Mouse (Mus musculus): ENCODE data around the gene Ints7. TPM values are rescaled to one million over a fixed set of nuclear protein-coding genes. Genes with fewer than 3 reads are reported as not detected.

Gene Ints7
- polyA plus RNA-seq, 1 experiment: 9.8 TPM

GRCm38 (mm10) chr1:191541014-191541413 lies 34.4 kb upstream of the Ints7 start:
- 88% methylated on average over 9 of the region's 9 CpGs for WGBS
- Histone ChIP-seq H3K4me1 (ENCODE audit: control insufficient read depth, insufficient read depth, insufficient read length, low read length) (no peaks in the 10 kb centered on the region), H3K27me3 (ENCODE audit: control insufficient read depth, insufficient read depth, low read length) (no peaks in the 10 kb centered on the region), H3K36me3 (ENCODE audit: control insufficient read depth, insufficient read depth, low read length) (peaks cover 9% of the 10 kb centered on the region), H3K27ac (ENCODE audit: insufficient read depth, low read depth, low read length) (no peak overlapping the region), H3K4me3 (ENCODE audit: low read depth, low read length) (no peak overlapping the region)
- no peak for TF ChIP-seq POLR2A (IDR thresholded peaks at IDR 0.05; ENCODE audit: low read depth, low read length)
- no peak for TF ChIP-seq CTCF (IDR thresholded peaks at IDR 0.05; ENCODE audit: extremely low read depth, insufficient read length, insufficient replicate concordance, low read depth, low read length)

DNA sequence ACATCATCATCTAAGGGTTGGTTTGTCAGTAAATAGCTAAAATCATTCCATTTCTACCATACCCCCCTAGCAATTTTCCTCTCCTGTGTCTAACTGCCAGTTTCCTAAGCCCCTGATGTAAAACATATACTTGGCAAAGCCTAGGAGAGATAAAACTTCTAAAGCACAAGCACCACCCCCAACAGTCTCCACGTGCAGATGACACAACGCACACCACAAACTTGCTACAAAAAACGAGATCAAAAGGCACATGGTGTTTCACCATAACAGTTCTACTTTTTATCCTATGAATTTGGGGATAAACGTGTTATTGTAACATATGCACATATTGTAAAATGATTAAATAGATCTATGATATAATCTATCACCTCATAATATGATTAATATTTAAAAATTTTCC lies 33.8 kb upstream of the Ints7 start:
- Histone ChIP-seq H3K4me1 (ENCODE audit: control insufficient read depth, insufficient read depth, insufficient read length, low read length) (no peaks in the 10 kb centered on the region), H3K4me3 (ENCODE audit: low read depth, low read length) (no peak overlapping the region), H3K27me3 (ENCODE audit: control insufficient read depth, insufficient read depth, low read length) (no peaks in the 10 kb centered on the region), H3K36me3 (ENCODE audit: control insufficient read depth, insufficient read depth, low read length) (peaks cover 9% of the 10 kb centered on the region), H3K27ac (ENCODE audit: insufficient read depth, low read depth, low read length) (no peak overlapping the region)
- 69% methylated on average over 4 of the region's 4 CpGs for WGBS
- TF ChIP-seq POLR2A (IDR thresholded peaks at IDR 0.05; ENCODE audit: low read depth, low read length): no peak
- TF ChIP-seq CTCF (IDR thresholded peaks at IDR 0.05; ENCODE audit: extremely low read depth, insufficient read length, insufficient replicate concordance, low read depth, low read length): no peak

- 81% methylated on average over 3 of the region's 3 CpGs for WGBS
- Histone ChIP-seq H3K4me3 (ENCODE audit: low read depth, low read length) (no peak overlapping the region), H3K36me3 (ENCODE audit: control insufficient read depth, insufficient read depth, low read length) (peaks cover 12% of the 10 kb centered on the region), H3K27me3 (ENCODE audit: control insufficient read depth, insufficient read depth, low read length) (no peaks in the 10 kb centered on the region), H3K4me1 (ENCODE audit: control insufficient read depth, insufficient read depth, insufficient read length, low read length) (no peaks in the 10 kb centered on the region), H3K27ac (ENCODE audit: insufficient read depth, low read depth, low read length) (no peak overlapping the region)
- no peak for TF ChIP-seq POLR2A (IDR thresholded peaks at IDR 0.05; ENCODE audit: low read depth, low read length)
- no peak for TF ChIP-seq CTCF (IDR thresholded peaks at IDR 0.05; ENCODE audit: extremely low read depth, insufficient read length, insufficient replicate concordance, low read depth, low read length)
These were observed 31.7 kb upstream of the Ints7 start for GRCm38 (mm10) chr1:191543747-191544146.

DNA sequence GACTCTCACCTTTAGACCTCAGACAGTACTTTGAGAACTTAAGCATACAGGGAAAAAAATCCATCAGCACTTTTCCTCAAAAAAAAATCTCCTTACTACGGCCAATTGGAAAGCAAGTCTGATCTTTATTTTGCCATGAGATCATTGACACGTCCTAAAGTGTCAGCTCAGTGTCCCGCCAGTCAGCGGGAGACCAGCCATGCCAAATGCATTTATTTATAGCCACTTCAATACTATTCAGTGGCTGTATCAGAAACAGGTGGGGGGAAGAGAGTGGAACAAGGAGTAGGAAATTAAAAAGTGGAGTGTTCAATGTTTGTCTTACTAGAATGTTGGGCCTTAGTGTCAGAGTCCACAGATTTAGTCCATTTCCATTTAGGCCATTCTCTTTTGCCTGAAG lies 24.6 kb upstream of the Ints7 start:
- no peaks in the 10 kb centered on the region for H3K4me1 ChIP-seq (ENCODE audit: control insufficient read depth, insufficient read depth, insufficient read length, low read length)
- peaks cover 8% of the 10 kb centered on the region; the same call in 1 of the 2 replicates for H3K36me3 ChIP-seq (ENCODE audit: control insufficient read depth, insufficient read depth, low read length)
- no peak overlapping the region for H3K4me3 ChIP-seq (ENCODE audit: low read depth, low read length)

DNA sequence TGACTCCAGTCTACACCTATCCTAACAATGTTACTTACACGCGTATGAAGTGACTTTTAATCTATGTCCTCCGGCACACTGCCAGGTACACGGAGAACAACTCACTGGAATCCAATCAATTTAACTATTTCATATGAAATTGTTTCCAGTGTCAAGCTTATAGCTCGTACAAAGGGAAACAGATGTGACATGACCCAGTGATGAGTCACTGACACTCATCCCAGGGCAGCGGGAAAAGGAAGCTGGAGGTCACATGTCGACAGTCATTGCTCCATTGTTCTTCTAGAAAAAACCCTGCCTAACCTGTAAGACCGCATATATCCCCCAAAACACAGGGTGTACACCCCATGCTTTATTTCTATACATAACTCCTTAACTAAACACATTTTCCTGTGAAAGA lies 18.3 kb upstream of the Ints7 start:
- H3K4me3 ChIP-seq (ENCODE audit: low read depth, low read length): no peak overlapping the region
- no peak overlapping the region for H3K27ac ChIP-seq (ENCODE audit: insufficient read depth, low read depth, low read length)
- H3K27me3 ChIP-seq (ENCODE audit: control insufficient read depth, insufficient read depth, low read length): no peaks in the 10 kb centered on the region
- peaks cover 4% of the 10 kb centered on the region; the same call in 1 of the 2 replicates for H3K36me3 ChIP-seq (ENCODE audit: control insufficient read depth, insufficient read depth, low read length)
- 75% methylated on average over 8 of the region's 8 CpGs for WGBS
- H3K4me1 ChIP-seq (ENCODE audit: control insufficient read depth, insufficient read depth, insufficient read length, low read length): no peaks in the 10 kb centered on the region
- TF ChIP-seq CTCF (IDR thresholded peaks at IDR 0.05; ENCODE audit: extremely low read depth, insufficient read length, insufficient replicate concordance, low read depth, low read length) (no peak), POLR2A (IDR thresholded peaks at IDR 0.05; ENCODE audit: low read depth, low read length) (no peak)

More for the DNA sequence above, 24.6 kb upstream of the Ints7 start:
- 79% methylated on average over 4 of the region's 4 CpGs for WGBS
- H3K27ac ChIP-seq (ENCODE audit: insufficient read depth, low read depth, low read length): no peak overlapping the region
- no peaks in the 10 kb centered on the region for H3K27me3 ChIP-seq (ENCODE audit: control insufficient read depth, insufficient read depth, low read length)
- no peak for TF ChIP-seq CTCF (IDR thresholded peaks at IDR 0.05; ENCODE audit: extremely low read depth, insufficient read length, insufficient replicate concordance, low read depth, low read length)
- no peak for TF ChIP-seq POLR2A (IDR thresholded peaks at IDR 0.05; ENCODE audit: low read depth, low read length)

DNA sequence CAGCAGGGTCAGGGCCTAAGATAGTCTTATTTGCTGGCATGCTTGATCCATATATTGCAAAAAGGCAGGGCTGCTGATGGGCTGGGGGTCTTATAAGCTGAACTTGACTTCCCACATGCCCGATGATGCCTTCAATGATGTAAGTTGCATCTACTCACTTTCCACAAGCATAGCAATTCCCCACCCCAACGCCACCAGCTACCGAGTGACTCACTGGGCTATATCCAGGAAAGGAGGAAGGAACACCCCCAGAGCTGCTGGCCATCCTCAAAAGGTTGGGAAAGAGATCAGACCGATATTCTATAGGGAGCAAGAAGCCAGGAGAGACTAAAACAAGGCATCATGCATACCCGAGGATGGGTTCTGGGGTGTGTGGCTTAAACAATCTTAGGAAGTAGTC lies 15.7 kb upstream of the Ints7 start:
- no peaks in the 10 kb centered on the region for H3K4me1 ChIP-seq (ENCODE audit: control insufficient read depth, insufficient read depth, insufficient read length, low read length)
- H3K4me3 ChIP-seq (ENCODE audit: low read depth, low read length): no peak overlapping the region
- TF ChIP-seq POLR2A (IDR thresholded peaks at IDR 0.05; ENCODE audit: low read depth, low read length) (no peak), CTCF (IDR thresholded peaks at IDR 0.05; ENCODE audit: extremely low read depth, insufficient read length, insufficient replicate concordance, low read depth, low read length) (no peak)
- H3K36me3 ChIP-seq (ENCODE audit: control insufficient read depth, insufficient read depth, low read length): no peaks in the 10 kb centered on the region; the same call in 1 of the 2 replicates
- no peak overlapping the region for H3K27ac ChIP-seq (ENCODE audit: insufficient read depth, low read depth, low read length)
- 84% methylated on average over 5 of the region's 5 CpGs for WGBS
- H3K27me3 ChIP-seq (ENCODE audit: control insufficient read depth, insufficient read depth, low read length): no peaks in the 10 kb centered on the region

GRCm38 (mm10) chr1:191562823-191563365 lies 12.5 kb upstream of the Ints7 start:
- no peak overlapping the region for H3K27ac ChIP-seq (ENCODE audit: insufficient read depth, low read depth, low read length)
- 51% methylated on average over 6 of the region's 6 CpGs for WGBS
- no peak overlapping the region for H3K4me3 ChIP-seq (ENCODE audit: low read depth, low read length)
- H3K36me3 ChIP-seq (ENCODE audit: control insufficient read depth, insufficient read depth, low read length): no peaks in the 10 kb centered on the region; the same call in 1 of the 2 replicates
- no peaks in the 10 kb centered on the region for H3K27me3 ChIP-seq (ENCODE audit: control insufficient read depth, insufficient read depth, low read length)
- no peaks in the 10 kb centered on the region for H3K4me1 ChIP-seq (ENCODE audit: control insufficient read depth, insufficient read depth, insufficient read length, low read length)
- TF ChIP-seq POLR2A (IDR thresholded peaks at IDR 0.05; ENCODE audit: low read depth, low read length) (no peak), CTCF (IDR thresholded peaks at IDR 0.05; ENCODE audit: extremely low read depth, insufficient read length, insufficient replicate concordance, low read depth, low read length) (no peak)

All from small intestine, adult 2 months (tissue).